Mouse (Mus musculus) lung, postnatal 0 days (tissue): ENCODE measurements at regions not wholly inside any gene's neighbourhood (a gene's known extent, or its start where the extent isn't known, plus 50 kb on each side); places are given as distances from the start of the nearest gene placed in this dataset.

Source experiments
- ATAC-seq: fragments of 200-750 bp; cut with Nextera tagmentation; 2 replicates; pipeline ENCODE4 v1.8.0; 2017; ENCODE audit warnings: moderate library complexity
- DNase-seq: peaks from one replicate; pipeline ENCODE4 v3.0.0-alpha.2; 2016; ENCODE audit warnings: low spot score
- H3K27ac ChIP-seq: fragments of 300-500 bp; sonication (generic); 2 replicates; pipeline ENCODE4 v1.5.1; 2014; ENCODE audit warnings: antibody characterized with exemption, mild to moderate bottlenecking, low read length, mixed read lengths
- H3K27me3 ChIP-seq: fragments of 300-500 bp; sonication (generic); replicated peaks from 2 replicates; pipeline ENCODE4 v1.6.1; 2014; ENCODE audit warnings: low read length, mixed read lengths; ENCODE audit not compliant: insufficient read depth
- H3K36me3 ChIP-seq: fragments of 300-500 bp; sonication (generic); 2 replicates; pipeline ENCODE4 v1.6.1; 2014; ENCODE audit warnings: low read length, mixed read lengths; ENCODE audit not compliant: insufficient read depth
- H3K4me1 ChIP-seq: fragments of 300-500 bp; sonication (generic); 2 replicates; pipeline ENCODE4 v1.6.1; 2014; ENCODE audit warnings: antibody characterized with exemption, low read depth, low read length, mixed read lengths; ENCODE audit not compliant: insufficient read depth
- H3K4me2 ChIP-seq: fragments of 300-500 bp; sonication (generic); replicated peaks from 2 replicates; pipeline ENCODE4 v1.6.1; 2014; ENCODE audit warnings: low read depth, mild to moderate bottlenecking, low read length, moderate library complexity, mixed read lengths
- H3K4me3 ChIP-seq: fragments of 300-500 bp; sonication (generic); 2 replicates; pipeline ENCODE4 v1.5.1; 2014; ENCODE audit warnings: low read depth, low read length
- H3K9ac ChIP-seq: fragments of 300-500 bp; sonication (generic); replicated peaks from 2 replicates; pipeline ENCODE4 v1.6.1; 2014; ENCODE audit warnings: low read depth, mild to moderate bottlenecking
- H3K9me3 ChIP-seq: fragments of 300-500 bp; sonication (generic); 2 replicates; pipeline ENCODE4 v1.6.1; 2016; ENCODE audit warnings: low read length, mixed read lengths
- CTCF ChIP-seq: IDR thresholded peaks from 2 replicates; pipeline ENCODE4 v1.5.1; 2016; ENCODE audit warnings: antibody characterized with exemption, mild to moderate bottlenecking
- EP300 ChIP-seq: IDR thresholded peaks from 2 replicates; pipeline ENCODE4 v1.6.1; 2016; ENCODE audit warnings: antibody characterized with exemption, mild to moderate bottlenecking, control low read depth
- WGBS: fragments of 180-500 bp; shearing (Covaris S2); extraction: QIAGEN DNeasy Blood & Tissue Kit; methylation state at CpG from one replicate; pipeline ENCODE4 v1.1.7; 2014; 5-methylcytosine and 5-hydroxymethylcytosine counted together

GRCm38 (mm10) chr2:166333818-166334217 lies 178.4 kb upstream of the Sulf2 start:
- Histone ChIP-seq H3K4me2 (no peak overlapping the region), H3K36me3 (no peaks in the 10 kb centered on the region), H3K27me3 (no peaks in the 10 kb centered on the region), H3K4me3 (no peak overlapping the region), H3K4me1 (peaks cover 4% of the 10 kb centered on the region; the same call in 1 of the 2 replicates), H3K9ac (no peak overlapping the region), H3K9me3 (no peaks in the 10 kb centered on the region), H3K27ac (no peak overlapping the region)
- 44% methylated on average over 4 of the region's 4 CpGs for WGBS
- no peak for DNase-seq
- TF ChIP-seq CTCF (no peak), EP300 (no peak)
- ATAC-seq: no peak

GRCm38 (mm10) chr2:166332748-166333417 lies 177.4 kb upstream of the Sulf2 start:
- ATAC-seq (peak; percentile 58), DNase-seq (peak; percentile 78)
- Histone ChIP-seq H3K36me3 (no peaks in the 10 kb centered on the region), H3K27me3 (no peaks in the 10 kb centered on the region), H3K9ac (no peak overlapping the region), H3K4me3 (no peak overlapping the region), H3K4me2 (no peak overlapping the region), H3K27ac (no peak overlapping the region), H3K4me1 (peaks cover 4% of the 10 kb centered on the region; the same call in 1 of the 2 replicates), H3K9me3 (no peaks in the 10 kb centered on the region)
- TF ChIP-seq CTCF: no peak
- TF ChIP-seq EP300: no peak
- WGBS: 40% methylated on average over 12 of the region's 13 CpGs

GRCm38 (mm10) chr2:166331192-166331591 lies 175.7 kb upstream of the Sulf2 start:
- peaks cover 4% of the 10 kb centered on the region; the same call in 1 of the 2 replicates for H3K4me1 ChIP-seq
- H3K9me3 ChIP-seq: no peaks in the 10 kb centered on the region
- H3K27me3 ChIP-seq: no peaks in the 10 kb centered on the region
- no peak overlapping the region for H3K27ac ChIP-seq
- no peak overlapping the region for H3K9ac ChIP-seq
- no peaks in the 10 kb centered on the region for H3K36me3 ChIP-seq
- DNase-seq: no peak
- no peak overlapping the region for H3K4me3 ChIP-seq
- TF ChIP-seq CTCF (no peak), EP300 (no peak)
- ATAC-seq: no peak
- no peak overlapping the region for H3K4me2 ChIP-seq
- WGBS: 95% methylated on average over 4 of the region's 4 CpGs

- TF ChIP-seq CTCF (no peak), EP300 (no peak)
- no peak overlapping the region for H3K27ac ChIP-seq
- ATAC-seq: no peak
Observed at GRCm38 (mm10) chr2:166330364-166330763, 174.9 kb upstream of the Sulf2 start.

GRCm38 (mm10) chr2:166329556-166330340 lies 174.3 kb upstream of the Sulf2 start:
- H3K36me3 ChIP-seq: no peaks in the 10 kb centered on the region
- WGBS: 83% methylated on average over 14 of the region's 14 CpGs
- H3K4me2 ChIP-seq: no peak overlapping the region
- H3K9me3 ChIP-seq: no peaks in the 10 kb centered on the region
- H3K4me3 ChIP-seq: no peak overlapping the region
- H3K9ac ChIP-seq: no peak overlapping the region
- no peak for TF ChIP-seq CTCF
- no peak for TF ChIP-seq EP300
- ATAC-seq (no peak), DNase-seq (no peak)
- H3K4me1 ChIP-seq: peaks cover 4% of the 10 kb centered on the region; the same call in 1 of the 2 replicates
- H3K27me3 ChIP-seq: no peaks in the 10 kb centered on the region
- no peak overlapping the region for H3K27ac ChIP-seq

More at GRCm38 (mm10) chr2:166330364-166330763, 174.9 kb upstream of the Sulf2 start:
- H3K36me3 ChIP-seq: no peaks in the 10 kb centered on the region
- no peak for DNase-seq
- 52% methylated on average over 6 of the region's 6 CpGs for WGBS
- peaks cover 4% of the 10 kb centered on the region; the same call in 1 of the 2 replicates for H3K4me1 ChIP-seq
- H3K4me3 ChIP-seq: no peak overlapping the region
- H3K9ac ChIP-seq: no peak overlapping the region
- no peaks in the 10 kb centered on the region for H3K27me3 ChIP-seq
- H3K4me2 ChIP-seq: no peak overlapping the region
- no peaks in the 10 kb centered on the region for H3K9me3 ChIP-seq

GRCm38 (mm10) chr2:166326932-166327331 lies 171.5 kb upstream of the Sulf2 start:
- TF ChIP-seq EP300 (no peak), CTCF (0 out of 2 replicates have a peak, but pooled peaks have one; percentile 7)
- DNase-seq (no peak), ATAC-seq (no peak)
- H3K9ac ChIP-seq: no peak overlapping the region
- no peak overlapping the region for H3K4me3 ChIP-seq
- H3K9me3 ChIP-seq: no peaks in the 10 kb centered on the region
- H3K4me2 ChIP-seq: no peak overlapping the region
- 82% methylated on average over 5 of the region's 5 CpGs for WGBS
- no peaks in the 10 kb centered on the region for H3K4me1 ChIP-seq
- H3K36me3 ChIP-seq: no peaks in the 10 kb centered on the region
- H3K27ac ChIP-seq: no peak overlapping the region
- no peaks in the 10 kb centered on the region for H3K27me3 ChIP-seq
